Mouse (Mus musculus) skeletal muscle tissue, adult 2 months (tissue): ENCODE data around the gene Akr1cl.
A peak's percentile ranks its signal among the peaks of the same experiment; 100 is the strongest.
"Not testable (repeated sequence)": the region's sequence is repeated elsewhere in the genome, so short reads cannot be mapped to it uniquely, and the experiment has no call there.

ENCODE experiments used
- DNase-seq: peaks from one replicate; pipeline ENCODE4 v3.0.0-alpha.2; 2012; ENCODE audit warnings: low read depth, low spot score

Gene Akr1cl

GRCm38 (mm10) chr1:65032641-65033040 lies at the start of gene Akr1cl:
Akr1cl (minus strand) TSS chr1:65032759.
- DNase-seq = no peak

- no peak for DNase-seq
These were observed 49.6 kb upstream of the Akr1cl start, which contains the start of gene Crygb for GRCm38 (mm10) chr1:65082188-65082587. Crygb (minus strand) TSS chr1:65082288.

GRCm38 (mm10) chr1:65075607-65076006 lies 43.0 kb upstream of the Akr1cl start:
- no peak for DNase-seq

- DNase-seq = no peak
These were observed 41.0 kb upstream of the Akr1cl start, which contains the start of gene Crygc for GRCm38 (mm10) chr1:65073589-65073988. Crygc (minus strand) TSS chr1:65073689.

- DNase-seq = no peak
These were observed 35.3 kb upstream of the Akr1cl start for GRCm38 (mm10) chr1:65067842-65068241.

- no peak for DNase-seq
These were observed 31.6 kb upstream of the Akr1cl start for GRCm38 (mm10) chr1:65064201-65064600.

- DNase-seq = no peak
These were observed 30.8 kb upstream of the Akr1cl start, which contains the start of gene Crygd for GRCm38 (mm10) chr1:65063352-65063751. Crygd (minus strand) TSS chr1:65063452.

GRCm38 (mm10) chr1:65052140-65052539 lies 19.6 kb upstream of the Akr1cl start:
- no peak for DNase-seq

GRCm38 (mm10) chr1:65051696-65052095 lies 19.1 kb upstream of the Akr1cl start:
- DNase-seq = no peak

GRCm38 (mm10) chr1:65050952-65051351 lies 18.4 kb upstream of the Akr1cl start, which contains the start of gene Cryge:
Cryge (minus strand) TSS chr1:65051149.
- DNase-seq = not testable (repeated sequence)

GRCm38 (mm10) chr1:65048781-65049180 lies 16.2 kb upstream of the Akr1cl start:
- no peak for DNase-seq

GRCm38 (mm10) chr1:65046401-65047109 lies 14.0 kb upstream of the Akr1cl start:
- DNase-seq = no peak

- DNase-seq = no peak
These were observed 10.9 kb upstream of the Akr1cl start for GRCm38 (mm10) chr1:65043433-65043832.

GRCm38 (mm10) chr1:65041837-65042236 lies 9.3 kb upstream of the Akr1cl start:
- no peak for DNase-seq

- no peak for DNase-seq
These were observed 8.2 kb upstream of the Akr1cl start for GRCm38 (mm10) chr1:65040806-65041205.

- DNase-seq = no peak
These were observed 7.1 kb upstream of the Akr1cl start for GRCm38 (mm10) chr1:65039679-65040078.

GRCm38 (mm10) chr1:65037542-65037941 lies 5.0 kb upstream of the Akr1cl start:
- no peak for DNase-seq

GRCm38 (mm10) chr1:65035513-65035912 lies 3.0 kb upstream of the Akr1cl start:
- no peak for DNase-seq

- DNase-seq = no peak
These were observed 4.4 kb downstream of the Akr1cl start for GRCm38 (mm10) chr1:65028206-65028605.

GRCm38 (mm10) chr1:65012726-65013125 lies 19.8 kb downstream of the Akr1cl start:
- DNase-seq = no peak

GRCm38 (mm10) chr1:65010153-65010552 lies 22.4 kb downstream of the Akr1cl start:
- peak; percentile 70 for DNase-seq

GRCm38 (mm10) chr1:65005575-65005974 lies 27.0 kb downstream of the Akr1cl start:
- no peak for DNase-seq

- no peak for DNase-seq
These were observed 28.0 kb downstream of the Akr1cl start for GRCm38 (mm10) chr1:65004526-65004925.
